Mouse (Mus musculus): ENCODE measurements around the gene Pkm.

Pkm gene

DNA sequence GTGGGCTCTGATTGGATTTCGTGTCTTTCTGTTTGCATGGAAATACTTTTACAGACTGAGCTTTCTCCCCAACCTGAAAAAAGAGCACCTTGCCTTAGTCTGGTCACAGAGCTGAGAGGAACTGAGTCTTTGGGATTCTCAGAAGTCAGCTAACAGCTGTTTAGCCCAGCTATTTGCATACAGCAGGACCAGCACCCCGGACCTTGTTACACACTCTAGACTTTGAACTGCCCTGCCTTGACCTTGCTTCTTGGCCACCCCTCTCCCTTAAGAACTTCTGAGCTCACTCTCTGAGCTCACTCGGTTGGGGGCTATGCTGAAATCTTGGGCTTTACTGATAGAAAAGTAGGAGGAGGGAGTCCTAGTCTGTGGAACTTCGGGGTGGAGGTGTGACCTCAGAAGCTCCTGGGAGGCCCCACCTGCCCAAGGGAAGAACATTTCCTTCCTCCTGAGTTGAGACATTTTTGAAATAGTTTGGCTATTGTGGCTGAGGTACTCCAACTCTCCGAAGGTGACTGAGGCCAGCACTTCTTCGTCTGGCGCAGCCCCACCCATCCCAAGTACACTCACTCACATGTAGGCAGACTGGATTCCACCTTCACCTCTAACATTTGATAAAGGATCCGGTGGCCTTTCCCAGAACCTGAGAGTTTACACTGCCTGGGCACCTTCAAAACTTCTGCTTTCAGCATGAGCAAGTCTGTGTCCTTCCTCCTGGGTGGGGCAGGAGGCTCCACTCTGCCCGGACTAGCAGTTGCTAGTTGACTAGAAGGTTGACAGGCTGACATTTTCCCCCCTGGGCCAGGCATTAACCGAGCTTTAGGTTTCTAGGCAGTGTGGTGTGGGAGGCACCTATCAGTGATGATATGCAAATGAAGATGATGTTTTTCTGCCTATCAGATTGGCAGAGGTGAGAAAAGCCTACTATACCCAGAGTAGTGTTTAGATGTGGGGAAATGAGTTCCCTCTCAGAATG lies 51.0 kb downstream of the Pkm start:
- no peak for DNase-seq (ENCODE audit: low spot score in 2 of 2)

- no peak for DNase-seq (ENCODE audit: low spot score in 2 of 2)
Observed at GRCm38 (mm10) chr9:59709225-59709624, 53.1 kb downstream of the Pkm start.

DNA sequence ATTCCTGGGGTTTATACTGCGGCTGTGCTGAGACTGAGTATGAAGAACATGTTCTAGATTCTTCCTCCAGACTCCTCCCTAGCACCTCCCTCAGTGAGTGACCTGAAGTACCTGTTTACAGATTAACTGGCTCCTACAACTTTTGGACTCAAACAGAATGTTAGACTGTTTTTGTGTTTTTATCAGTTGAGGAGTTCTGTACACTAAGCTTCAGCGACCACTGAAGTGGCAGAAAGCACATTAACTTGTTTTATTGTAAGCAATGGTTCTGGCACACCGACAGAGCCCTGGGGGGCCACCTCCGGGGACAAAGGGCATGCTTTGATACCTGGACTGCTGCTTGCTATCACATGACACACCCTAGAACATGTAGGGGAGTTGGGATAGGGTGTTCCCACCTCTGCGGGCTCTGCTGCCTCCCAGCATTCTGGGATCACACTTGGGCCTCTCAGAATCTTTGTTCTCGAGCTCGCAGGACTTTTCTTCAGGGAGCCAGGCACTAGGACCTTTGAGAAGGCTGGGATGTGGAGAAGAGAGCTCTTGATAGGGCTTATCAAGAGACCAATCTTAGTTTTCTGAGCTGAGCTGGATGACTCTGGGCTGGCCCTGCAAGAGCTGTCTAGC lies 60.2 kb downstream of the Pkm start:
- no peak for DNase-seq (ENCODE audit: low spot score in 2 of 2)

GRCm38 (mm10) chr9:59718237-59718636 lies 62.1 kb downstream of the Pkm start:
- DNase-seq (ENCODE audit: low spot score in 2 of 2): no peak

DNA sequence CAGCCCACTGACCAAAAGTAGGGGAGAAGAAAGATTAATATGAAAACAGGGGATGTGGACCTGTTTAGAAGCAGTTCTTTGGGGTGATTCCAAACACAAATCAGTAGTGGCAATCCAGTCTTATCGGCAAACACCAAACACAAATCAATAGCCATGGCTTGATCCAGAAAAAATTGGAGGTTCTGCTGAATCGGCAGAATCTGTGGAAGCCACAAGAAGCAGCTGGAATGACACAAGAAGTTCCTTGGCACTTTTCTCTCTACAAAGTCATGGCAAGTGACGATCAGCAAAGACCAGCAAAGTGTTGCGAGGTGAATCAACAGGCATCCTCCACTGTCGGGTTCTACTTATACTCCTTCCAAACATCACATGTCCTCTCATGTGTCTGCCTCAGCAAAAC lies 65.0 kb downstream of the Pkm start:
- DNase-seq (ENCODE audit: low spot score in 2 of 2): no peak

- peak; percentile 45 to 51 for DNase-seq (ENCODE audit: low spot score in 2 of 2)
Observed at GRCm38 (mm10) chr9:59723096-59723657, 67.0 kb downstream of the Pkm start.

GRCm38 (mm10) chr9:59723791-59724442 lies 67.7 kb downstream of the Pkm start:
- no peak for DNase-seq (ENCODE audit: low spot score in 2 of 2)

GRCm38 (mm10) chr9:59725515-59725914 lies 69.3 kb downstream of the Pkm start:
- DNase-seq (ENCODE audit: low spot score in 2 of 2): no peak

GRCm38 (mm10) chr9:59727569-59728286 lies 71.6 kb downstream of the Pkm start:
- no peak for DNase-seq (ENCODE audit: low spot score in 2 of 2)

Data from urinary bladder, adult 18-20 months (tissue).